Mouse (Mus musculus): ENCODE results near the gene Lyrm4. TPM values are rescaled to one million over a fixed set of nuclear protein-coding genes. Genes with fewer than 3 reads are reported as not detected.

The Lyrm4 gene
- total RNA-seq, 1 experiment from 2014 or later, result 18.2 TPM

DNA sequence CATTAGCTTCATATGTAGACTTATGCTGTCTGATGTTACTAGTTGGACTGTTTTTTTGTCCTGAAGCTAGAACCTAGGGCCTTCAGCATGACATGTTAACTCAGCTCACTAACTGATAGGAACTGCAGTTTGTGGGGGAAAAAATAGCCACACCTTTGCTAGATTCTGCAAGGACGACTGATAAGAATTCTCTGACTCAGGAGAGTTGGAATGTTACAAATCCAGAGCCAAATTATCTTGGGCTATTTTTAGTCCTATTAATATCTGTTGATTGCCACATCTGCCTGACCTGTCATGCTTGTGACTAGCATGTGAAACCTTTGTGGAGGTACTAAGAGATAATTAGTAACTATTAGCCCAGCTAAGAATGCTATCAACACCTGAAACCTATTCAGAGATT is 116.5 kb downstream of the Lyrm4 start:
- ATAC-seq (replicated peaks; ENCODE audit: low read depth, poor library complexity, severe bottlenecking), result no peak

- no peak for ATAC-seq (replicated peaks; ENCODE audit: low read depth, poor library complexity, severe bottlenecking)
These were observed 119.7 kb downstream of the Lyrm4 start for GRCm38 (mm10) chr13:35997606-35998005.

GRCm38 (mm10) chr13:35995696-35996426 is 121.5 kb downstream of the Lyrm4 start:
- no peak for ATAC-seq (replicated peaks; ENCODE audit: low read depth, poor library complexity, severe bottlenecking)

- no peak for ATAC-seq (replicated peaks; ENCODE audit: low read depth, poor library complexity, severe bottlenecking)
These were observed 122.1 kb downstream of the Lyrm4 start for GRCm38 (mm10) chr13:35995231-35995630.

DNA sequence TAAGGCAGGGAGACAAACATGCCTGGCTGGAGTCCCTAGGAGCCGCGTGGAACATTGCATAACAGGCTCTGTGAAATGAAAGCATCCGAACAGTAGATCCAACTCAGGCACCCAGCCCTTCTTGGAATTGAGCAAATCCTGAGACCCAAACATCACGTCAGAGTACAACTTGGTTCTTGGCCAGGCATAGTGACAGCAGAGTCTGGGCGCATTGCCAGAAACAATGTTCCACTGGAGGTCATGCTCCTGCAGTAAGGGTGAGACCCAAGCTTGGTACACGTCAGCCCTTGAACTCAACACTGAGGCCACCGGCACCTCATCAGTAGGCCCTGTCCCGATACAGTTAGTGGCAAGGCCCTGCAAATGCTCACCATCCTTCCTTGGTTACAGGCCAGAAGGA is 123.3 kb downstream of the Lyrm4 start:
- ATAC-seq (replicated peaks; ENCODE audit: low read depth, poor library complexity, severe bottlenecking), result no peak

GRCm38 (mm10) chr13:35991185-35991584 is 126.1 kb downstream of the Lyrm4 start:
- peak; percentile 32; the same call in 1 of the 2 replicates for ATAC-seq (replicated peaks; ENCODE audit: low read depth, poor library complexity, severe bottlenecking)

- ATAC-seq (replicated peaks; ENCODE audit: low read depth, poor library complexity, severe bottlenecking), result no peak
These were observed 128.0 kb downstream of the Lyrm4 start for GRCm38 (mm10) chr13:35989329-35989728.

DNA sequence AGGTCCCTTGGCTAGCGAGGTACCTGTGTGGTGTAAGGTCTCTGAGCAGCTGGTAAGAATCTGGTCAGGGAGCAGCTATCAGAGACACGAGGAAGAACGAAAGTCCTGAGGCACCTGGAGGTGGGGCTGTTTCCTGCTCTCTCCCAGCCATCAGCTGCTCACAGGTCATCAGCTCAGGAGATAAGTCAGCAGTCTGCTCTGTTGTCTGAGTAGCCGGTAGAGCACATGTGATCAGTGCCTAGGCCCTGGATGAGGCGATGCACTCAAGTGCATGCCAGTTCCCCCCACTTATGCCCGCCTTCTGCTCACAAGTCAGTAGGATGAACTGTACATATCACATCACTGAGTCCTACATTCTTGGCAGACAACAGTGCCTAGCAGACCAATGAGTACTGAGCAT is 134.3 kb downstream of the Lyrm4 start:
- no peak for ATAC-seq (replicated peaks; ENCODE audit: low read depth, poor library complexity, severe bottlenecking)

DNA sequence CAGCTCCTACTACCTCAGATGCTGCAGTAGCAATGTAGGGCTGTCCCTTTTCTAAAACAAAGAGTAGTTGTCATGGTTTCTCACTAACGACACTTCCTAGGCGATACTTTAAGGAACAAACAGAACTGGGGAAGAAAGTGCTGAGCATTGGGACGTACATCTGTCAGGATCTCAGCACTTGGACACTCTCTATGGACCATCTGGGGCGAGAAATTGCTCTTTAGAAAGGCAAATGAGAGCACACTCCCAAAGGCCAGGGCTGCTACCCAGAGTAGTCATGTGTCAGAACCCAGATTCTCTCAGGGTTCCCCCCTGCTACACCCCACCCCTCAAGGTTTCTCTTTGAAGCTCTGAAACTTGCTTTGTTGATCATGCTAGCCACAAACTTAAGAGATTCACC is 136.9 kb downstream of the Lyrm4 start:
- ATAC-seq (replicated peaks; ENCODE audit: low read depth, poor library complexity, severe bottlenecking), result no peak

DNA sequence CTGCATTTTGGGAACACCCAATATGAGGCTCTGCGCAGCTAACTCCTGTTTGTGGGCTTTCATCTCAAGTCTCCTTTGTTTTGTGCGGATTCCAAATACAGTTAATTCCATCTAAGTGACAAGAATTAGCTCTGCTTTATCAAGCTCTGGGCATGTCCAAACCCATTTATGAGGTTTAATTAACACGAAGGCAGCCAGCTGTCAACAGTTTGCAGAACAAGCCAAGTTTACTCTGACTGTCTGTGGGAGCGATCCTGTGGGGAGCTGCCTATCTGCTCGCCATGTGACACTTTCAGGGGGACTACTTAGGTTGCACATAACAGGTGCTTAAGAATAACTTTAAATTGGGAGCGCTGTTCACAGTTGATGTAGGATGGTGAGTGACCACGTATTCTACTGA is 140.4 kb downstream of the Lyrm4 start:
- no peak for ATAC-seq (replicated peaks; ENCODE audit: low read depth, poor library complexity, severe bottlenecking)

DNA sequence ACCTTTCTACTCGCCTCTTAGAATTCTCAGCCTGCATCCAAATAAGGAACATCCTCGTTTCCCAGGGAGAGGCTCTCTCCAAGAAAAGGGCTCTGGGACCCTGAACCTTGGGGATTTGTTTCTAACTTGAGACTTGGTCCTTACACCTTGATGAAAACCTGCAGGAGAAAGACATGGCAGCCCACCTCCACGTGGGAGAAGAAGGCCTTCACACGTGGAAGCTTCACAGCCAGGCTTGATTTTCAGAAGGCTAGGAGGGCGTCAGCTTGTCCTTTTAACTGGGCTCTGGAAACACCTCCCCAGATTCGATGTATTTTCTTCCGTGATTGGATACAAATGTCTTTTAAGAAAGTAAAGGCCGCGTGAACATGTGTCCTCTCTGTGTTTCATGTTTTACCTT is 147.5 kb downstream of the Lyrm4 start:
- ATAC-seq (replicated peaks; ENCODE audit: low read depth, poor library complexity, severe bottlenecking), result no peak

GRCm38 (mm10) chr13:35969431-35969721 is 147.9 kb downstream of the Lyrm4 start:
- 0 out of 2 replicates have a peak, but pooled peaks have one; percentile 11 for ATAC-seq (replicated peaks; ENCODE audit: low read depth, poor library complexity, severe bottlenecking)

GRCm38 (mm10) chr13:35968719-35969430 is 148.5 kb downstream of the Lyrm4 start:
- peak; percentile 49 for ATAC-seq (replicated peaks; ENCODE audit: low read depth, poor library complexity, severe bottlenecking)

DNA sequence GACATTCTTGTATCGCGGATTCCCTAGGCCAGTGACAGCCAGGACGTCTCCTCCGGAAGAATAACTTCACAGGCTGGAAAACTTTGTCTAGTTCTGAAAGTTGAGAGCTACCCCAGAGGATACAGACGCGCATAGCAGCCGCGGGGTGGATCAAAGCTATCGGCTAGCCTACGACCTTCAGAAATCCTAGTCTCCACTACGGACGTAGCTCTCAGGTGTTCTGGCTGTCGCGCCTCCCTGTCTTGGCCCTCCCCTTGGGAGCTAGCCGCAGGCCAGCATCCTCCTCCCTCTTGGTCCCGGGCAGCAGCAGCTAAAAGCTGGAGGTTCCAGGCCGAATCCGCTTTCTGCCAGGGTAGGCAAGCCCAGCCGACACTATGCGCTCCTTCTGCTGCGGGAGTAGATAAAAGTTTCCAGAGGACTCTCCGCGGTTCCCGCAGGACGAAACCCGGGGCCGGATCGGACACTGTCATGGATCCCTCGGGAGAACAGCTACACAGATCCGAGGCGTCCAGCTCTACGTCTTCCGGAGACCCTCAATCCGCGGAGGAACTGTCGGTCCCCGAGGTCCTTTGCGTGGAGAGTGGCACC is 149.1 kb downstream of the Lyrm4 start:
- peak; percentile 70 for ATAC-seq (replicated peaks; ENCODE audit: low read depth, poor library complexity, severe bottlenecking)

DNA sequence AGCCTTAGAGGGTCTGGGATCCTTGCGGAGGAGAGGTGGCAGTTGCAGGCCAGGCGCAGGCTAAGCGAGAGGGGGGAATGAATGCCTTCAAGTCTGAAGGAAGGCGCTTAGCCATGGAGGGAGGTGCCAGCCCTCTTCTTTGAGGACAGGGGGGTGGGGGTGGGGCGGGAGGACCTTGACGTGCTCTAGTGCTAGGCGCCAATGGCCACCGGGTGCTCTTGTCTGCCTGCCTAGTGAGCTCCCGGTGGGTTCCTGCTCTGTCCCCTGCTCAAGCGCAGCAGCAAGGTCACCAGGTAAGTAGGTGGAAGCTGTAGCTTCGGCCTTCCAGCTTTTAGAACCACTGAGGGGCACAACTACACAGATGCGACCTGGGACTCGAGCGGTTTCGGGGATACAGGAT is 149.6 kb downstream of the Lyrm4 start:
- no peak for ATAC-seq (replicated peaks; ENCODE audit: low read depth, poor library complexity, severe bottlenecking)

DNA sequence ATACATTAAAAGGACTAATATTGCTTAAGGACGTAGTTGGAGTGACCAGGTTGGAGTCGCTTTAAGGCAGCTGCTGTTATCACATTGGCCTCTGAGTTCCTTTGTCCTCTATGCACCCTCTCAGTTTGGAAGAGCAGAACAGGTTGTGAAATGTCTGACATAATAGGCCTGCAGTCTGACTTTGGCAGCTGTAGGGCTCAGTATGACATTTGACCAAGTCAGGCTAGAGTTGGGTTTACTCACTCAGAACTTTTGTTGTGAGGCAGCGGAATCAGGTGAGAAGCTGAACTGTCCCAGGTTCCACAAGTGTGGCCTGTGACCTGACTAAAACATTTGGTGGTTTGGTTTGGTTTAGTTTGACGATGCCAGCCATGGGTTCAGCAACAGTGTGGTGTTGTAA is 153.7 kb downstream of the Lyrm4 start:
- no peak for ATAC-seq (replicated peaks; ENCODE audit: low read depth, poor library complexity, severe bottlenecking)

- no peak for ATAC-seq (replicated peaks; ENCODE audit: low read depth, poor library complexity, severe bottlenecking)
These were observed 157.8 kb downstream of the Lyrm4 start for GRCm38 (mm10) chr13:35959391-35960067.

DNA sequence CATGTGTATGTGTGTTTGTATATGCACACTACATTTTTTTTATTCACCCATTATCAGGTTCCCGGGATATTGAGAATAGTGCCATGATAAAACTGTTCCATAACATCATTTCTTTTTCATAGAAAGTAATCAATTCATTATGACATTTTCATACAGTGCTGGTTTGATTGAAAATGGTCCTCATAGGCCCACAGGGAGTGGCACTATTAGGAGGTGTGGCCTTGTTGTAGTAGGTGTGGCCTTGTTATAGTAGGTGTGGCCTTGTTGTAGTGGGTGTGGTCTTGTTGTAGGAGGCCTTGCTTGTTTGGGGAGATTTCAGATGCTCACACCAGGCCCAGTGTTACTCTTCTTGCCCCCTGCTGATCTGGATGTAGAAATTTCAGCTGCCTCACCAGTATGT is 158.8 kb downstream of the Lyrm4 start, which contains the start of gene Ppp1r3g:
TSS of gene Ppp1r3g (plus strand) at position 301 of the 400 bp plus-strand sequence.
- no peak for ATAC-seq (replicated peaks; ENCODE audit: low read depth, poor library complexity, severe bottlenecking)

DNA sequence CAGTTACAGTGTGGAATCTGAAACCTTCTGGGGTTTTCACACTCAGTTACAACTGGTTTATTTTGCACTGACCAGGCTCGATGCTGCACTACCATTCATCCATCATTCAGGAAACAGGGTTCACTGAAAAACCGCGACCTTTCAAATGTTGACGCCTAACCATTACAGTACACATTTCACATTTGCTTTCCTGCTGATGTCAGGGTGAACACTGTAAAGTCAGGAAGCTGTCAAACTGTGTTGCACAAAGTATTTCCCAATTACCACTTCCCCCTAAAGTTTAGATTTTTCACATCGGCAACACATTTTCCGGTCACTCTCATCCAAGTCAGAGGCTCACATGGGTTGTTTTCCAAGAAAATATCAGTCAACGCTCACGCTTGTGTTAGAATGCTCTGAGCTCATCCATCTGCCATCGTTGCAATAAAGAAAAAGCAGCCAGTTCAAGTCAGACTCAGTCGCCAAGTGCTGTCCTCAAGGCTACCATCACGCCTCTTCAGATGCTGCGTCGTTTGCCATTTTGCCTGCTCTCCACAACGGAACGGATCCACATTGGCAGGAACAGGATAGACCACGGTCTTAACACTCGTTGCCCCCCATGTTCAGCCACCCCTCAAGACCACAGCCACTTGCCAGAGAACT is 167.4 kb downstream of the Lyrm4 start:
- peak; percentile 63; the same call in 1 of the 2 replicates for ATAC-seq (replicated peaks; ENCODE audit: low read depth, poor library complexity, severe bottlenecking)

DNA sequence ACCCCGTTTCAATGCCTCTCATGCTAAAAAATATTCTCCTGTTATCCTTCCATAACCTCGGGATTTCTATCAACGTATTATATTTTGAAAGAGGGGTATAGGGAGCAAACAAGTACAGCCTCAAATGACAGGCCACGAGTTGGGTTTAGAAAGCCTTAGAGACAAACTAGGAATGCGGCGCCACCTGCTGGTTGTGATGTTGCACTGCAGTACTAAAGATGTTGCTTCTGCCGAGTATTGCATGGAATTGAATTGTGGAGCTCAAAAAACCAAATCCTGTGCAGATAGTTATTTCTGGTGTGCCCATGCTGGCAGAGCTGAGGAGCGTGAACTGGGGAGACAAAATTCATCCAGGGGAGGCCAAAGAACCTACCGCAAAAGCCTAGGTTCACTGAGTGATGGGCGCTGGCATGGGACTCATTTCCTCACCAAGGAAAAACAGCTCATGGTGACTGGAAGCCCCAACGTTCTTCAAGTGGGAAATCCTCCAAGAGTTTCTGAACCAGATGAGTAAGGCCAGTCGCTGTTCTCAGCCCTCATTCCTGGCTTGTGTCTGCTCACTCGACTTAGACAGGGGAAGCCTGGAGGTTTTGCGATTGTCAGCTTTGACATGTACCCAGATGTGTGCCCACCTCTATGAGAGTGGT is 169.8 kb downstream of the Lyrm4 start:
- peak; percentile 75; the same call in 1 of the 2 replicates for ATAC-seq (replicated peaks; ENCODE audit: low read depth, poor library complexity, severe bottlenecking)
